Mouse (Mus musculus): ENCODE results near the gene Bbs9. TPM values are rescaled to one million over a fixed set of nuclear protein-coding genes. Genes with fewer than 3 reads are reported as not detected.
A peak's percentile ranks its signal among the peaks of the same experiment; 100 is the strongest.

The Bbs9 gene
- polyA plus RNA-seq, 1 experiment from 2014 or later = 12.3 TPM

GRCm38 (mm10) chr9:22537767-22538373, 62.4 kb downstream of the Bbs9 start:
- Histone ChIP-seq H3K9me3 (ENCODE audit: control insufficient read depth, low read length) (no peaks in the 10 kb centered on the region), H3K27me3 (ENCODE audit: control insufficient read depth, insufficient read depth, low read length) (no peaks in the 10 kb centered on the region), H3K4me2 (replicated peaks; ENCODE audit: low read depth, low read length) (no peak overlapping the region), H3K27ac (ENCODE audit: low read depth, low read length) (no peak overlapping the region), H3K4me1 (ENCODE audit: control insufficient read depth, insufficient read depth, low read length) (no peaks in the 10 kb centered on the region), H3K9ac (ENCODE audit: low read depth, low read length) (no peak overlapping the region), H3K4me3 (ENCODE audit: low read length) (no peak overlapping the region), H3K36me3 (ENCODE audit: control insufficient read depth, insufficient read depth, low read length) (no peaks in the 10 kb centered on the region)
- ATAC-seq (ENCODE audit: low FRiP score, low TSS enrichment) = no peak
- 91% methylated on average over 11 of the region's 11 CpGs for WGBS

DNA sequence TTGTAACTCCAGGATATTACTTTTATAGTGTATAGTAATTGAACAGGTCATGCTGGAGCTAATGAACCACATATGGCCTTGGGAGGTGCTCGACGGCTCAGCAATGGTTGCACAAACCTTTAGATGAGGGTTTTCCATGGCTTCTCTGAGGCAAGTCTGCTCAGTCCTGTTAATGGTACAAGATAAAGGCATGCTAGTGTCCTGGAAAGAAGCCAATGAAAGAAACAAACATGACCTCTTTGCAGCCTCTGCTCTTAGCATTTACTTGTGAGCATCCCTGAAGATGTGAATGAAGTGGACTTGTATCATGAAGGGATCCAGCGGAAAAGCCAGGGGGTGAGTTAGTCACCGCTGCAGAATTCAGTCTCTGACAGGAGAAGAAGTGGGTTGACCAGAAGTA, 64.0 kb downstream of the Bbs9 start:
- no peaks in the 10 kb centered on the region for H3K27me3 ChIP-seq (ENCODE audit: control insufficient read depth, insufficient read depth, low read length)
- H3K4me2 ChIP-seq (replicated peaks; ENCODE audit: low read depth, low read length) = no peak overlapping the region
- H3K27ac ChIP-seq (ENCODE audit: low read depth, low read length) = no peak overlapping the region
- no peak overlapping the region for H3K9ac ChIP-seq (ENCODE audit: low read depth, low read length)
- WGBS = 88% methylated on average over 4 of the region's 4 CpGs
- H3K9me3 ChIP-seq (ENCODE audit: control insufficient read depth, low read length) = no peaks in the 10 kb centered on the region
- ATAC-seq (ENCODE audit: low FRiP score, low TSS enrichment) = no peak
- H3K4me3 ChIP-seq (ENCODE audit: low read length) = no peak overlapping the region
- H3K4me1 ChIP-seq (ENCODE audit: control insufficient read depth, insufficient read depth, low read length) = no peaks in the 10 kb centered on the region
- H3K36me3 ChIP-seq (ENCODE audit: control insufficient read depth, insufficient read depth, low read length) = no peaks in the 10 kb centered on the region

GRCm38 (mm10) chr9:22541130-22541529, 65.6 kb downstream of the Bbs9 start:
- H3K9me3 ChIP-seq (ENCODE audit: control insufficient read depth, low read length) = no peaks in the 10 kb centered on the region
- H3K27me3 ChIP-seq (ENCODE audit: control insufficient read depth, insufficient read depth, low read length) = no peaks in the 10 kb centered on the region
- H3K4me2 ChIP-seq (replicated peaks; ENCODE audit: low read depth, low read length) = no peak overlapping the region
- no peak overlapping the region for H3K9ac ChIP-seq (ENCODE audit: low read depth, low read length)
- H3K27ac ChIP-seq (ENCODE audit: low read depth, low read length) = no peak overlapping the region
- H3K4me3 ChIP-seq (ENCODE audit: low read length) = no peak overlapping the region
- no peak for ATAC-seq (ENCODE audit: low FRiP score, low TSS enrichment)
- no peaks in the 10 kb centered on the region for H3K4me1 ChIP-seq (ENCODE audit: control insufficient read depth, insufficient read depth, low read length)
- no peaks in the 10 kb centered on the region for H3K36me3 ChIP-seq (ENCODE audit: control insufficient read depth, insufficient read depth, low read length)
- WGBS = 85% methylated on average over 10 of the region's 10 CpGs

DNA sequence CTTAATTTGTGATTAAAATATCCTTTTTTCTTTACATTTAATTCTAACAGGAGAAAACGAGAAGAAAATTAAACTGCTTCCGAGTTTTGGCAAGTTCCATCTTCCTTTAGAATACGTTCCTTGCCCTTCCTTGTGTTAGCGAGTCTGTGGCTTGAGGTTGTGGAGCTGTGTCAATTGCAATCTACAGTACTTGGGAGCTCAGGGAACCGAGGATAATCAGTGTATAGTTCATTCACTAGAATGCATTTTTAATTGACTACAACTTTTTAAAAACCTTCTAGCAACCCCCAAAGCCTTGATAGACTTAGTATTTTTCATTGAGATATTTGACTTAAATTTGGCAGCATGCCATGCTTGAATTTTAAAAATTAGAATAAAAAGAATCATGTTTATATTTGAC, 68.0 kb downstream of the Bbs9 start:
- Histone ChIP-seq H3K4me3 (ENCODE audit: low read length) (no peak overlapping the region), H3K27me3 (ENCODE audit: control insufficient read depth, insufficient read depth, low read length) (no peaks in the 10 kb centered on the region), H3K27ac (ENCODE audit: low read depth, low read length) (no peak overlapping the region), H3K4me1 (ENCODE audit: control insufficient read depth, insufficient read depth, low read length) (no peaks in the 10 kb centered on the region), H3K9me3 (ENCODE audit: control insufficient read depth, low read length) (no peaks in the 10 kb centered on the region), H3K36me3 (ENCODE audit: control insufficient read depth, insufficient read depth, low read length) (no peaks in the 10 kb centered on the region), H3K4me2 (replicated peaks; ENCODE audit: low read depth, low read length) (no peak overlapping the region), H3K9ac (ENCODE audit: low read depth, low read length) (no peak overlapping the region)
- WGBS = 90% methylated on average over 5 of the region's 5 CpGs
- ATAC-seq (ENCODE audit: low FRiP score, low TSS enrichment) = no peak

- Histone ChIP-seq H3K9ac (ENCODE audit: low read depth, low read length) (no peak overlapping the region), H3K4me3 (ENCODE audit: low read length) (no peak overlapping the region), H3K4me2 (replicated peaks; ENCODE audit: low read depth, low read length) (no peak overlapping the region), H3K9me3 (ENCODE audit: control insufficient read depth, low read length) (no peaks in the 10 kb centered on the region), H3K4me1 (ENCODE audit: control insufficient read depth, insufficient read depth, low read length) (no peaks in the 10 kb centered on the region), H3K27me3 (ENCODE audit: control insufficient read depth, insufficient read depth, low read length) (no peaks in the 10 kb centered on the region), H3K27ac (ENCODE audit: low read depth, low read length) (no peak overlapping the region), H3K36me3 (ENCODE audit: control insufficient read depth, insufficient read depth, low read length) (no peaks in the 10 kb centered on the region)
- 52% methylated on average over 9 of the region's 9 CpGs for WGBS
- ATAC-seq (ENCODE audit: low FRiP score, low TSS enrichment) = no peak
Measured at GRCm38 (mm10) chr9:22544349-22545341, 69.1 kb downstream of the Bbs9 start.

DNA sequence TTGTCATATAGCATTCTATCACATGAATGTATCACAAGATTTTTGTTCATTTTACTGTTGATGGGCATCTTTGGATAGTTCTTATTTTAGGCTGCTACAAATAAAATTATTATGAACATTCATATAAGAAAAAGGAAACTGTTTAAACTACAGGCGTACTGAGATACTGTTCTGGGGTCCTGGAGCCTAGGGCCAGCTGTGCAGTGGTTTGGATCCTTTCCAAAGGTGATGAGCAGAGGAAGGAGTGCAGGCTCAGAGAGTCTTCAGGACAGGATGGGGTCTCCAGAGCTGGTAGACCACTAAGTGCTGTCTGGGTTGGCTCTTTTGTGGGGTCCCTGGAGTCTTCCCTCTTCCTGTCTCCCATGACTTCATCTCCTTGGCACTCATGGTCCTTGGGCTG, 75.8 kb downstream of the Bbs9 start:
- ATAC-seq (ENCODE audit: low FRiP score, low TSS enrichment) = no peak

GRCm38 (mm10) chr9:22556076-22556475, 80.6 kb downstream of the Bbs9 start:
- WGBS = 32% methylated on average over 5 of the region's 5 CpGs
- H3K36me3 ChIP-seq (ENCODE audit: control insufficient read depth, insufficient read depth, low read length) = no peaks in the 10 kb centered on the region
- no peak overlapping the region for H3K4me2 ChIP-seq (replicated peaks; ENCODE audit: low read depth, low read length)
- H3K4me3 ChIP-seq (ENCODE audit: low read length) = no peak overlapping the region
- no peaks in the 10 kb centered on the region; the same call in 1 of the 2 replicates for H3K4me1 ChIP-seq (ENCODE audit: control insufficient read depth, insufficient read depth, low read length)
- H3K27me3 ChIP-seq (ENCODE audit: control insufficient read depth, insufficient read depth, low read length) = no peaks in the 10 kb centered on the region
- no peaks in the 10 kb centered on the region for H3K9me3 ChIP-seq (ENCODE audit: control insufficient read depth, low read length)
- no peak for ATAC-seq (ENCODE audit: low FRiP score, low TSS enrichment)
- H3K9ac ChIP-seq (ENCODE audit: low read depth, low read length) = no peak overlapping the region
- no peak overlapping the region for H3K27ac ChIP-seq (ENCODE audit: low read depth, low read length)

More for the DNA sequence above, 75.8 kb downstream of the Bbs9 start:
- Histone ChIP-seq H3K9ac (ENCODE audit: low read depth, low read length) (no peak overlapping the region), H3K4me3 (ENCODE audit: low read length) (no peak overlapping the region), H3K9me3 (ENCODE audit: control insufficient read depth, low read length) (no peaks in the 10 kb centered on the region), H3K27ac (ENCODE audit: low read depth, low read length) (no peak overlapping the region), H3K27me3 (ENCODE audit: control insufficient read depth, insufficient read depth, low read length) (no peaks in the 10 kb centered on the region), H3K36me3 (ENCODE audit: control insufficient read depth, insufficient read depth, low read length) (no peaks in the 10 kb centered on the region), H3K4me2 (replicated peaks; ENCODE audit: low read depth, low read length) (no peak overlapping the region), H3K4me1 (ENCODE audit: control insufficient read depth, insufficient read depth, low read length) (no peaks in the 10 kb centered on the region)
- WGBS = 74% methylated on average over 1 of the region's 1 CpGs

DNA sequence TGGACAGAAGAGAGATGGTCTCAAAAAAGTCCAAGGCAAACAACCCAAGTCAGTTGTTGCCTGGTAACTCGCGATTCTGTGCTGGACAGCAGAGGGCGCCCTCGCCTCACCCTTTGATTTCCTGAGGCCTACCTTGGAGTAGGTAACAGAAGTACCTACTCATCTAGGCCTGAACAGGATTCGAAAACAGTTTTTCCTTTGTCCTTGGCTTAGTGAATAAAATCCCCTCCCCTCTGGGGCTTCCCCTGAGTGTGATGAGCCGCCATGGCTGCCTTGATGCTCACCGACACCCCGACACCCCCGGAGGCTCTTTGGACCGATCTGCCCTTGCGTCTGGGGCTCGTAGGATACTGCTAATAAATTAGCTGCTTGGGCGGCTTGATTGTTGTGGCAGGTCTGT, 82.0 kb downstream of the Bbs9 start:
- H3K4me3 ChIP-seq (ENCODE audit: low read length) = no peak overlapping the region
- no peaks in the 10 kb centered on the region for H3K9me3 ChIP-seq (ENCODE audit: control insufficient read depth, low read length)
- H3K9ac ChIP-seq (ENCODE audit: low read depth, low read length) = no peak overlapping the region
- H3K27me3 ChIP-seq (ENCODE audit: control insufficient read depth, insufficient read depth, low read length) = no peaks in the 10 kb centered on the region
- WGBS = 26% methylated on average over 13 of the region's 13 CpGs
- no peaks in the 10 kb centered on the region for H3K36me3 ChIP-seq (ENCODE audit: control insufficient read depth, insufficient read depth, low read length)
- ATAC-seq (ENCODE audit: low FRiP score, low TSS enrichment) = peak; percentile 69
- no peak overlapping the region; the same call in 1 of the 2 replicates for H3K4me2 ChIP-seq (replicated peaks; ENCODE audit: low read depth, low read length)
- no peak overlapping the region for H3K27ac ChIP-seq (ENCODE audit: low read depth, low read length)
- H3K4me1 ChIP-seq (ENCODE audit: control insufficient read depth, insufficient read depth, low read length) = no peaks in the 10 kb centered on the region; the same call in 1 of the 2 replicates

All from kidney, embryonic 14.5 days (tissue).